23 mouse cellular contexts compared by ENCODE assay signal in the genomic region with DNA sequence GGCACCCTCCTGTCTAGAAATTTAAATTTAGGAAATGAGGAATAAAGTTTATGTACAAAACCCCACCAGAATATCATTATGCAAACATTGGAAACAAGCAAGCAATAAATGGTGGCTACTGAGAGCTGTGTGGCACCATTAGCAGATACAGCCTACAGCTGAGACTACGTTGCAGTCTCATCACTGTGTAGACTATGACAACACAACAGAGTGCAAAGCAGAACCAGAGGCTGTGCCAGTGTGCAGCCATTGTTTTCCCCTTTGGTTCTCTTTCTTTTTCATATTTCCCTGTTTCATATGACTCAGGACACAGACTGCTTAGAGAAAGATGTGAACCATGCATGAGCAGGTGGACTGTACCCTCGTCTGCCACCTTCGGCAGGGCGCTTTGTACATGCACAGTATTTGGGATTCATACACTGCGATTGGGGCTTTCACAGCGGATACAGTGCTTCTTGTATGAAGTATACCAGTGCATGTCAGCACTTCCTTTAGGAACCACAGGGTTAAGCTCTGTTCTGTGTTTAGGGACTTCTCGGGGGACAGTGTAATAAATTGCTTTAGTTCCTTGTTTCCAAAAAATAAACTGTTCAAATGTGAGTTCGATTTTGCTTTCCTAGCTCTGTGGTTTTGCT.
DNase-seq lines count a peak whose midpoint lies in the region; ATAC-seq and TF ChIP-seq lines count a peak whose summit lies in the region.
"Had no signal": no experiment of that assay in that cellular context is flagged by ENCODE, and none has a peak within 500 bp of the region (broad histone marks: within the 10 kb centered on the region; RNA-seq: fewer than 3 reads in every experiment).

No protein-coding gene starts in this region.

- DNase-seq in gastrocnemius, adult 2 months = no peak
- DNase-seq in gastrocnemius, adult 8-10 months (ENCODE audit: low spot score in 2 of 2) = no peak
- DNase-seq in stomach, postnatal 0 days (ENCODE audit: low spot score) = no peak
- DNase-seq in midbrain, postnatal 0 days (ENCODE audit: low spot score) = no peak
- DNase-seq in Muller cell, postnatal 12 days (ENCODE audit: inconsistent ontology term) = no peak
- DNase-seq: adrenal gland, postnatal 10 days; B cell, adult 2 months; cerebellum, adult 18-20 months; cerebellum, postnatal 10 days; embryo, embryonic 11 days; gastrocnemius, postnatal 25 days; heart, postnatal 36 days had no signal

- H3K4me3 ChIP-seq in gastrocnemius, adult 2 months = no peak overlapping the region
- H3K4me3 ChIP-seq in stomach, embryonic 14.5 days (ENCODE audit: low read depth, low read length) = no peak overlapping the region
- H3K4me3 ChIP-seq in stomach, postnatal 0 days (ENCODE audit: low read depth, low read length) = no peak overlapping the region
- H3K4me3 ChIP-seq in macrophage (ENCODE audit: inconsistent target) = no peak overlapping the region
- H3K4me3 ChIP-seq in olfactory bulb, adult 2 months (ENCODE audit: insufficient read depth, low read depth, low read length) = no peak overlapping the region
- no peak overlapping the region for H3K4me3 ChIP-seq in midbrain, postnatal 0 days (ENCODE audit: low read depth, low read length)
- H3K4me3 ChIP-seq: embryonic facial prominence, embryonic 12.5 days; forebrain, embryonic 12.5 days; heart, embryonic 13.5 days; hindbrain, embryonic 12.5 days had no signal

- no peak for TF ChIP-seq POLR2A in olfactory bulb, adult 2 months (IDR thresholded peaks at IDR 0.05; ENCODE audit: insufficient read depth, low read depth, low read length)

- no peak for TF ChIP-seq EP300 in stomach, postnatal 0 days (optimal IDR thresholded peaks at IDR 0.05)

- intact Hi-C loops in gastrocnemius, adult 2 months (cut with DNase I) = no loop called here

- ATAC-seq in stomach, embryonic 14.5 days (ENCODE audit: insufficient number of reproducible peaks, insufficient read depth, low FRiP score, low read depth) = no peak
- no peak for ATAC-seq in stomach, postnatal 0 days (ENCODE audit: low FRiP score, low TSS enrichment)
- no peak for ATAC-seq in midbrain, postnatal 0 days (ENCODE audit: low FRiP score)
- ATAC-seq: CD4-positive, CD25-positive, alpha-beta regulatory T cell, adult 4 months; forebrain, embryonic 16.5 days; hindbrain, postnatal 0 days had no signal

- H3K27ac ChIP-seq in gastrocnemius, adult 2 months = peak overlapping the region; percentile 85
- no peak overlapping the region for H3K27ac ChIP-seq in stomach, embryonic 14.5 days (ENCODE audit: low read length)
- no peak overlapping the region for H3K27ac ChIP-seq in stomach, postnatal 0 days (replicated peaks)
- peak overlapping the region; percentile 62 for H3K27ac ChIP-seq in macrophage
- peak overlapping the region; percentile 44; the same call in 1 of the 2 replicates for H3K27ac ChIP-seq in olfactory bulb, adult 2 months (ENCODE audit: insufficient read depth, low read depth, low read length)
- no peak overlapping the region for H3K27ac ChIP-seq in midbrain, postnatal 0 days (ENCODE audit: low read depth, low read length)
- H3K27ac ChIP-seq: embryonic facial prominence, embryonic 12.5 days; forebrain, embryonic 12.5 days; heart, embryonic 13.5 days; hindbrain, embryonic 12.5 days; hindbrain, postnatal 0 days had no signal

- H3K4me1 ChIP-seq in stomach, embryonic 14.5 days (ENCODE audit: control insufficient read depth, insufficient read depth, low read length) = peaks cover 7% of the 10 kb centered on the region; the same call in 1 of the 2 replicates
- H3K4me1 ChIP-seq in stomach, postnatal 0 days (replicated peaks; ENCODE audit: control insufficient read depth, insufficient read depth) = no peaks in the 10 kb centered on the region; the same call in 1 of the 2 replicates
- H3K4me1 ChIP-seq in olfactory bulb, adult 2 months (ENCODE audit: control insufficient read depth, insufficient read depth, low read length) = peaks cover 25% of the 10 kb centered on the region
- no peaks in the 10 kb centered on the region; the same call in 1 of the 2 replicates for H3K4me1 ChIP-seq in midbrain, postnatal 0 days (ENCODE audit: insufficient read depth, low read length)

- no peak overlapping the region for H3K4me2 ChIP-seq in stomach, embryonic 14.5 days (replicated peaks; ENCODE audit: low read depth, low read length)
- no peak overlapping the region for H3K4me2 ChIP-seq in stomach, postnatal 0 days (replicated peaks; ENCODE audit: low read depth)
- no peak overlapping the region for H3K4me2 ChIP-seq in midbrain, postnatal 0 days (ENCODE audit: low read depth, low read length, poor library complexity, severe bottlenecking)
- H3K4me2 ChIP-seq: embryonic facial prominence, embryonic 12.5 days; forebrain, embryonic 12.5 days; heart, embryonic 13.5 days; hindbrain, embryonic 12.5 days had no signal

- 90% methylated on average over 8 of the region's 8 CpGs for WGBS in stomach, embryonic 14.5 days
- WGBS in stomach, postnatal 0 days = 84% methylated on average over 8 of the region's 8 CpGs
- 19% methylated on average over 8 of the region's 8 CpGs for WGBS in macrophage (ENCODE audit: missing documents)
- 78% methylated on average over 8 of the region's 8 CpGs for WGBS in olfactory bulb, adult 2 months
- WGBS in midbrain, postnatal 0 days = 90% methylated on average over 8 of the region's 8 CpGs

- TF ChIP-seq CTCF in gastrocnemius, adult 2 months (IDR thresholded peaks at IDR 0.05) = no peak
- TF ChIP-seq CTCF in stomach, postnatal 0 days (IDR thresholded peaks at IDR 0.05; ENCODE audit: low read depth) = no peak
- TF ChIP-seq CTCF in olfactory bulb, adult 2 months (IDR thresholded peaks at IDR 0.05; ENCODE audit: insufficient read depth, low read depth, low read length) = no peak
- no peak for TF ChIP-seq CTCF in midbrain, postnatal 0 days (IDR thresholded peaks at IDR 0.05)

- no peaks in the 10 kb centered on the region for H3K27me3 ChIP-seq in stomach, embryonic 14.5 days (ENCODE audit: control insufficient read depth, insufficient read depth, low read length)
- no peaks in the 10 kb centered on the region for H3K27me3 ChIP-seq in stomach, postnatal 0 days (ENCODE audit: control insufficient read depth, insufficient read depth, low read length)
- no peaks in the 10 kb centered on the region for H3K27me3 ChIP-seq in midbrain, postnatal 0 days (ENCODE audit: insufficient read depth, low read length)
- H3K27me3 ChIP-seq: embryonic facial prominence, embryonic 12.5 days; forebrain, embryonic 12.5 days; heart, embryonic 13.5 days; hindbrain, embryonic 12.5 days had no signal

- H3K79me2 ChIP-seq in macrophage (ENCODE audit: inconsistent target) = no peaks in the 10 kb centered on the region; the same call in 1 of the 2 replicates

- no peaks in the 10 kb centered on the region for H3K36me3 ChIP-seq in stomach, embryonic 14.5 days (ENCODE audit: control insufficient read depth, insufficient read depth, low read length)
- no peaks in the 10 kb centered on the region for H3K36me3 ChIP-seq in stomach, postnatal 0 days (ENCODE audit: control insufficient read depth, insufficient read depth, low read length)
- no peaks in the 10 kb centered on the region for H3K36me3 ChIP-seq in macrophage (ENCODE audit: inconsistent target)
- H3K36me3 ChIP-seq in midbrain, postnatal 0 days (ENCODE audit: insufficient read depth, low read length) = no peaks in the 10 kb centered on the region
- H3K36me3 ChIP-seq: embryonic facial prominence, embryonic 12.5 days; forebrain, embryonic 12.5 days; hindbrain, embryonic 12.5 days had no signal

- 0 out of 2 replicates have a peak overlapping the region, but pooled peaks have one; percentile 11 for H3K9ac ChIP-seq in stomach, embryonic 14.5 days (replicated peaks; ENCODE audit: low read depth, low read length)
- H3K9ac ChIP-seq in stomach, postnatal 0 days (ENCODE audit: low read length) = no peak overlapping the region
- H3K9ac ChIP-seq in midbrain, postnatal 0 days (replicated peaks; ENCODE audit: low read length, poor library complexity, severe bottlenecking) = no peak overlapping the region
- H3K9ac ChIP-seq: embryonic facial prominence, embryonic 12.5 days; forebrain, embryonic 12.5 days; heart, embryonic 13.5 days; hindbrain, embryonic 12.5 days had no signal

- no peaks in the 10 kb centered on the region for H3K9me3 ChIP-seq in stomach, embryonic 14.5 days (ENCODE audit: control insufficient read depth, low read depth, low read length)
- no peaks in the 10 kb centered on the region for H3K9me3 ChIP-seq in stomach, postnatal 0 days (ENCODE audit: control insufficient read depth, low read length)
- H3K9me3 ChIP-seq in midbrain, postnatal 0 days (ENCODE audit: low read length) = no peaks in the 10 kb centered on the region
- H3K9me3 ChIP-seq: embryonic facial prominence, embryonic 12.5 days; forebrain, embryonic 12.5 days; G1E; heart, embryonic 13.5 days; hindbrain, embryonic 12.5 days had no signal

Comparison
In these comparisons a context has a peak if more than half of its experiments do, and no peak if none do; other contexts are left out.
1. H3K27ac ChIP-seq: peak in gastrocnemius, adult 2 months (single experiment), macrophage (single experiment) and olfactory bulb, adult 2 months (single experiment); none in stomach, embryonic 14.5 days (single experiment), stomach, postnatal 0 days (single experiment) and midbrain, postnatal 0 days (single experiment).